Mouse (Mus musculus): ENCODE data around the gene Pdik1l. TPM values are rescaled to one million over a fixed set of nuclear protein-coding genes. Genes with fewer than 3 reads are reported as not detected.
A peak's percentile ranks its signal among the peaks of the same experiment; 100 is the strongest.

Gene Pdik1l
- polyA plus RNA-seq, 1 experiment from 2014 or later, result 32.4 TPM

- 22% methylated on average over 4 of the region's 4 CpGs for WGBS
- Histone ChIP-seq H3K9ac (no peak overlapping the region), H3K4me1 (peaks cover 48% of the 10 kb centered on the region), H3K9me3 (replicated peaks) (no peaks in the 10 kb centered on the region), H3K36me3 (ENCODE audit: poor library complexity, severe bottlenecking) (no peaks in the 10 kb centered on the region), H3K27me3 (peaks cover 60% of the 10 kb centered on the region), H3K4me3 (no peak overlapping the region), H3K27ac (no peak overlapping the region), H3K4me2 (no peak overlapping the region)
- no peak for ATAC-seq
Measured at GRCm38 (mm10) chr4:134255854-134256253, 31.8 kb downstream of the Pdik1l start.

GRCm38 (mm10) chr4:134254835-134255234 lies 32.9 kb downstream of the Pdik1l start:
- Histone ChIP-seq H3K36me3 (ENCODE audit: poor library complexity, severe bottlenecking) (no peaks in the 10 kb centered on the region), H3K9me3 (replicated peaks) (no peaks in the 10 kb centered on the region), H3K4me1 (peaks cover 58% of the 10 kb centered on the region), H3K4me2 (no peak overlapping the region), H3K4me3 (no peak overlapping the region), H3K27me3 (peaks cover 70% of the 10 kb centered on the region), H3K27ac (no peak overlapping the region), H3K9ac (no peak overlapping the region)
- no peak for ATAC-seq
- 25% methylated on average over 3 of the region's 3 CpGs for WGBS

- Histone ChIP-seq H3K4me2 (peak within 1 kb of the TSS; percentile 26), H3K27me3 (peaks cover 80% of the 10 kb centered on the region)
Measured at GRCm38 (mm10) chr4:134253722-134254324, 33.9 kb downstream of the Pdik1l start, which contains the start of gene Grrp1. Gene Grrp1 (minus strand): TSS chr4:134254106.

GRCm38 (mm10) chr4:134252911-134253721 lies 34.6 kb downstream of the Pdik1l start:
- Histone ChIP-seq H3K4me1 (peaks cover 64% of the 10 kb centered on the region), H3K27me3 (peaks cover 87% of the 10 kb centered on the region), H3K9me3 (replicated peaks) (no peaks in the 10 kb centered on the region), H3K9ac (0 out of 2 replicates have a peak overlapping the region, but pooled peaks have one; percentile 31), H3K4me3 (peak overlapping the region; percentile 15), H3K36me3 (ENCODE audit: poor library complexity, severe bottlenecking) (no peaks in the 10 kb centered on the region), H3K4me2 (peak overlapping the region; percentile 26; the same call in 1 of the 2 replicates), H3K27ac (no peak overlapping the region)
- WGBS, result 13% methylated on average over 15 of the region's 15 CpGs
- no peak for ATAC-seq

More at GRCm38 (mm10) chr4:134253722-134254324, 33.9 kb downstream of the Pdik1l start, which contains the start of gene Grrp1:
- ATAC-seq, result no peak
- 3% methylated on average over 13 of the region's 13 CpGs for WGBS
- H3K4me1 ChIP-seq, result peaks cover 64% of the 10 kb centered on the region
- H3K36me3 ChIP-seq (ENCODE audit: poor library complexity, severe bottlenecking), result no peaks in the 10 kb centered on the region
- peak within 1 kb of the TSS; percentile 31; the same call in 1 of the 2 replicates for H3K9ac ChIP-seq
- H3K27ac ChIP-seq, result no peak within 1 kb of the TSS
- peak within 1 kb of the TSS; percentile 15 for H3K4me3 ChIP-seq
- no peaks in the 10 kb centered on the region for H3K9me3 ChIP-seq (replicated peaks)

GRCm38 (mm10) chr4:134252131-134252910 lies 35.4 kb downstream of the Pdik1l start:
- no peak for ATAC-seq

GRCm38 (mm10) chr4:134251241-134252130 lies 36.2 kb downstream of the Pdik1l start:
- H3K4me3 ChIP-seq, result peak overlapping the region; percentile 47
- WGBS, result under 1% methylated on average over 81 of the region's 91 CpGs
- H3K9me3 ChIP-seq (replicated peaks), result no peaks in the 10 kb centered on the region
- H3K9ac ChIP-seq, result peak overlapping the region; percentile 60
- no peaks in the 10 kb centered on the region for H3K36me3 ChIP-seq (ENCODE audit: poor library complexity, severe bottlenecking)
- peaks cover 100% of the 10 kb centered on the region for H3K27me3 ChIP-seq
- peak overlapping the region; percentile 76 for H3K4me2 ChIP-seq
- H3K27ac ChIP-seq, result no peak overlapping the region
- H3K4me1 ChIP-seq, result peaks cover 55% of the 10 kb centered on the region
- ATAC-seq, result peak; percentile 41

More at GRCm38 (mm10) chr4:134252131-134252910, 35.4 kb downstream of the Pdik1l start:
- H3K9ac ChIP-seq, result peak overlapping the region; percentile 60
- H3K27ac ChIP-seq, result no peak overlapping the region
- no peaks in the 10 kb centered on the region for H3K9me3 ChIP-seq (replicated peaks)
- H3K4me3 ChIP-seq, result peak overlapping the region; percentile 47
- H3K4me2 ChIP-seq, result peak overlapping the region; percentile 76
- peaks cover 60% of the 10 kb centered on the region for H3K4me1 ChIP-seq
- no peaks in the 10 kb centered on the region for H3K36me3 ChIP-seq (ENCODE audit: poor library complexity, severe bottlenecking)
- H3K27me3 ChIP-seq, result peaks cover 95% of the 10 kb centered on the region
- 5% methylated on average over 22 of the region's 22 CpGs for WGBS

- peak overlapping the region; percentile 47 for H3K4me3 ChIP-seq
- H3K27ac ChIP-seq, result no peak overlapping the region
- no peaks in the 10 kb centered on the region for H3K36me3 ChIP-seq (ENCODE audit: poor library complexity, severe bottlenecking)
- peaks cover 99% of the 10 kb centered on the region for H3K27me3 ChIP-seq
- H3K9ac ChIP-seq, result peak overlapping the region; percentile 60; the same call in 1 of the 2 replicates
- no peak for ATAC-seq
- H3K4me2 ChIP-seq, result peak overlapping the region; percentile 76
- 7% methylated on average over 10 of the region's 10 CpGs for WGBS
- H3K9me3 ChIP-seq (replicated peaks), result no peaks in the 10 kb centered on the region
- H3K4me1 ChIP-seq, result peaks cover 55% of the 10 kb centered on the region
Measured at GRCm38 (mm10) chr4:134250930-134251240, 36.8 kb downstream of the Pdik1l start.

- WGBS, result 3% methylated on average over 27 of the region's 27 CpGs
- no peaks in the 10 kb centered on the region for H3K36me3 ChIP-seq (ENCODE audit: poor library complexity, severe bottlenecking)
- no peaks in the 10 kb centered on the region for H3K9me3 ChIP-seq (replicated peaks)
- no peak overlapping the region for H3K27ac ChIP-seq
- peaks cover 93% of the 10 kb centered on the region for H3K27me3 ChIP-seq
- no peak for ATAC-seq
- peak overlapping the region; percentile 76 for H3K4me2 ChIP-seq
- H3K9ac ChIP-seq, result peak overlapping the region; percentile 58
- H3K4me1 ChIP-seq, result peaks cover 58% of the 10 kb centered on the region
- H3K4me3 ChIP-seq, result peak overlapping the region; percentile 47
Measured at GRCm38 (mm10) chr4:134250116-134250929, 37.4 kb downstream of the Pdik1l start.

- peak; percentile 54 for ATAC-seq
- H3K27me3 ChIP-seq, result peaks cover 86% of the 10 kb centered on the region
- H3K9ac ChIP-seq, result peak overlapping the region; percentile 58
- peaks cover 62% of the 10 kb centered on the region for H3K4me1 ChIP-seq
- peak overlapping the region; percentile 47 for H3K4me3 ChIP-seq
- H3K4me2 ChIP-seq, result peak overlapping the region; percentile 76
- WGBS, result 1% methylated on average over 30 of the region's 30 CpGs
- no peaks in the 10 kb centered on the region for H3K9me3 ChIP-seq (replicated peaks)
- H3K27ac ChIP-seq, result no peak overlapping the region
- no peaks in the 10 kb centered on the region for H3K36me3 ChIP-seq (ENCODE audit: poor library complexity, severe bottlenecking)
Measured at GRCm38 (mm10) chr4:134249651-134250050, 38.0 kb downstream of the Pdik1l start.

GRCm38 (mm10) chr4:134246719-134247258 lies 40.9 kb downstream of the Pdik1l start, which contains the start of gene Gm30191:
Gene Gm30191 (plus strand): TSS chr4:134246935.
- peaks cover 6% of the 10 kb centered on the region; the same call in 1 of the 2 replicates for H3K36me3 ChIP-seq (ENCODE audit: poor library complexity, severe bottlenecking)
- H3K27ac ChIP-seq, result no peak within 1 kb of the TSS; the same call in 1 of the 2 replicates
- no peaks in the 10 kb centered on the region for H3K9me3 ChIP-seq (replicated peaks)
- no peak for ATAC-seq
- 0 out of 2 replicates have a peak within 1 kb of the TSS, but pooled peaks have one; percentile 45 for H3K9ac ChIP-seq
- peak within 1 kb of the TSS; percentile 95 for H3K4me2 ChIP-seq
- H3K4me1 ChIP-seq, result peaks cover 46% of the 10 kb centered on the region
- peak within 1 kb of the TSS; percentile 86 for H3K4me3 ChIP-seq
- 78% methylated on average over 7 of the region's 7 CpGs for WGBS
- H3K27me3 ChIP-seq, result peaks cover 58% of the 10 kb centered on the region

Data from forebrain, embryonic 13.5 days (tissue).